Mouse (Mus musculus): ENCODE data around the gene Foxj3.

GRCm38 (mm10) chr4:119657011-119657410 is 120.2 kb downstream of the Foxj3 start:
- TF ChIP-seq POLR2A (IDR thresholded peaks at IDR 0.05; ENCODE audit: control insufficient read depth, extremely low read depth, insufficient read depth, low read length, poor library complexity): no peak
- no peak for TF ChIP-seq CTCF (IDR thresholded peaks at IDR 0.05; ENCODE audit: borderline replicate concordance, control insufficient read depth, extremely low read depth, insufficient read depth, low read length, poor library complexity)

Data from thymus, adult 2 months (tissue).